20 mouse cellular contexts compared by ENCODE assay signal in genomic region chrX:37144498-37144897, GRCm38 (mm10). TPM values are rescaled to one million over a fixed set of nuclear protein-coding genes. Genes with fewer than 3 reads are reported as not detected.
"Had no signal": no experiment of that assay in that cellular context is flagged by ENCODE, and none has a peak within 500 bp of the region (broad histone marks: within the 10 kb centered on the region; RNA-seq: fewer than 3 reads in every experiment).

No protein-coding gene starts in this region.

RNA-seq across cellular contexts. Expression of gene Akap14, which starts 24.1 kb away (rescaled TPM):
- total RNA-seq: left cerebral cortex, adult 18-20 months; left cerebral cortex, adult 2 months; left cerebral cortex, postnatal 10 days; left cerebral cortex, postnatal 14 days; left cerebral cortex, postnatal 25 days; left cerebral cortex, postnatal 36 days; liver, adult 2 months; megakaryocyte, adult 5-6 weeks; megakaryocyte-erythroid progenitor cell, adult 5-6 weeks had no signal
- polyA plus RNA-seq: limb, embryonic 10.5 days; limb, embryonic 11.5 days; limb, embryonic 12.5 days; limb, embryonic 13.5 days; limb, embryonic 14.5 days; limb, embryonic 15.5 days; liver, adult 2 months; liver, embryonic 13.5 days; liver, embryonic 15.5 days; liver, postnatal 0 days; macrophage; myocyte had no signal
